Mouse (Mus musculus): ENCODE data around the gene 4930556J24Rik.

4930556J24Rik gene

GRCm38 (mm10) chr11:3918738-3919137, 57.8 kb downstream of the 4930556J24Rik start:
- ChIA-PET CTCF (interaction anchor here in 2 of 4 experiments (0.5 to 1.4 kb wide), 4 partner anchors 39 to 321 kb away, joined by 3 read pairs; no protein-coding TSS in a partner anchor), POLR2A (interaction anchor here in 2 of 4 experiments (0.6 to 1.4 kb wide), 5 partner anchors 9 to 48 kb away, joined by 3 to 4 read pairs (median 3); no protein-coding TSS in a partner anchor)

GRCm38 (mm10) chr11:3914109-3914840, 62.3 kb downstream of the 4930556J24Rik start, which contains the start of gene Slc35e4:
Gene Slc35e4 (minus strand): TSS chr11:3914664.
- CTCF ChIA-PET = interaction anchor here (0.6 to 2.4 kb wide), 64 partner anchors 7 to 951 kb away, joined by 3 to 23 read pairs (median 4); partner anchors contain the start of genes Tcn2 (in 3 of the 4), Gal3st1 (in 2 of the 4), Pes1 (in 2 of the 4) and 4921536K21Rik (in 1 of the 4)
- POLR2A ChIA-PET = interaction anchor here in 3 of 4 experiments (0.6 to 2.7 kb wide), 60 partner anchors 8 to 462 kb away, joined by 3 to 22 read pairs (median 4); partner anchors contain the start of genes 4921536K21Rik (in 3 of the 3), Dusp18 (in 3 of the 3), Gal3st1 (in 3 of the 3) and Morc2a (in 3 of the 3)

DNA sequence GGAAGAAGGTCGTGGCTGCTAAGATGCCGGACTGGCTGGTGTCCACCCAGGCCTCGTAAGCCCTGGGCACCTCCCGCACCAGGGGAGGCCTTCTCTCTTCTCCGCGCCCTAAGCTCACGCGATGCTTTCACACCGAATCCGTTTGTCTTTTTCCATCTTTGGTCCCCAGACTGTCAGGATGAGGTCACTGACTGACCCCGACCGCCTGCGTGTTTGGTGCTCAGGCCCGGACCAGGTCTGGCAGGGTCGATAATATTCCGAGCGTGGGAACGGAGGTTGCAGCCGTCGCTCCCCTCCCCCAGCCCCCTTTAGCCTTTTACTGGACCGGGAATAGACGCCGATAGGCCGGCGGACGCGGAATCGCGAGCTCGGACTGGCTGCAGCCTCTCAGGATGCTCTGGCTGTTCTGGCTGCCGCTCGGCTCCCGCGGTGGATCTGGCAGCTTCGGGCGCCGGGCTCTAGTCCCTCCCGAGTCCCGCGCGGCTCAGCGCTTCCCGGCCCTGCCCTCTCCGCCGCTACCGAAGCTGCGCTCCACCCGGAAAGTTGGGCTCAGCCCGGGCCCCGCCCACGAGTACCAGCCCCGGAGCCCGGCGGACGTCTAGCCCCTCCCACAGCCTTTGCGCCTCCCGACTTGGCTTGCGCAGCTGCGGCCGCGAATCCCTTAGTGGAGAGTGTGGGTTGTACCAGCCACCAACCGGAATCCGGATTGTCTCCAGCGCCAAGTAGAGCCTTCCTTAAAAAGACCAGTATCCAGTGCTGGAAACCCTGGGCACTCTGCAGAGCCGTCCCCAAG, 63.1 kb downstream of the 4930556J24Rik start:
- CTCF ChIA-PET = interaction anchor here (0.5 to 2.4 kb wide), 58 partner anchors 8 to 889 kb away, joined by 3 to 23 read pairs (median 4); partner anchors contain the start of genes Tcn2 (in 3 of the 4), Pes1 (in 2 of the 4), 4921536K21Rik (in 1 of the 4) and Dusp18 (in 1 of the 4)

GRCm38 (mm10) chr11:3912875-3913271, 63.7 kb downstream of the 4930556J24Rik start:
- POLR2A ChIA-PET = interaction anchor here in 3 of 4 experiments (0.9 to 2.7 kb wide), 32 partner anchors 9 to 264 kb away, joined by 3 to 22 read pairs (median 6); partner anchors contain the start of genes 4921536K21Rik (in 3 of the 3), Dusp18 (in 3 of the 3), Pes1 (in 3 of the 3) and Tcn2 (in 2 of the 3)
- CTCF ChIA-PET = interaction anchor here in 3 of 4 experiments (0.6 to 2.4 kb wide), 8 partner anchors 9 to 581 kb away, joined by 3 to 23 read pairs (median 6); no protein-coding TSS in a partner anchor

More for the DNA sequence above, 63.1 kb downstream of the 4930556J24Rik start:
- POLR2A ChIA-PET = interaction anchor here in 3 of 4 experiments (0.6 to 2.7 kb wide), 61 partner anchors 8 to 461 kb away, joined by 3 to 22 read pairs (median 4); partner anchors contain the start of genes 4921536K21Rik (in 3 of the 3), Dusp18 (in 3 of the 3), Morc2a (in 3 of the 3) and Pes1 (in 3 of the 3)

DNA sequence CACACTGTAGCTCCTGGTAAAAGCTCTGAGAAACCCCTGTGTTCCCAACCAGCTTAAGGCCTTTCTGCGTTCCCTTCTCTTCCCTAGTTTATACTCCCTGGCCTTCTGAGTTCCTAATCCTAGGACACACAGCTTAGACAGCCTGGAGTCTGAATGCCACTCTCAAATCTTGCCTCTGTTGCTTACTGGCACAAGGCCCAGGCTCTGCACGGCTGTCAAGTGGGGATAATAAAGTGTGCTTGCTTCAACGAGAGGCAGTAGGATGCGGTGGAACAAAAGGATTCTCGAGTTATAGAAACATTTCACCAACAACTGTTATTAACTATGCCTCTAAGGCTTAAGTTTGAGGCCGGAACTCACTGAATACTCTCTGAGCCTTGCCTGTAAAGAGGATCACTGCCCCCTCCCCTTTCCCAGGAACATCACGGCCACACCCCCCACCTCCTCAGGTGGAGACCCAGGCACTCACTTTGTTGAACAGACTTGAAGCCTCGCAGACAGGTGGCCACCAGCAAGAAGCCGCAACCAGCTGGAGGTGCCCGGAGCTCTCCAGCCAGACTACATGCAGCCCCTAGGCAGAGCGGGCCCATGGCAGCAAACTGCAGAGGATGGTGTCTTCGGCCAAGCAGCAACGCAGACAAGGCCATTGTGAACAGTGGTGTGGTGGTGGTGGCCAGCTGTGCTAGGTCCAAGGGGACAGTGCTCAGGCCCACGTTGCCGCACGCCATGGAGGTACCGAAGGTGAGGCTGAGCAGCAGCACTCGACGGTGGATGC, 64.3 kb downstream of the 4930556J24Rik start:
- POLR2A ChIA-PET = interaction anchor here in 2 of 4 experiments (1.6 to 2.6 kb wide), 5 partner anchors 8 to 51 kb away, joined by 4 to 17 read pairs (median 10); partner anchors contain the start of genes 4921536K21Rik (in 1 of the 2), Dusp18 (in 1 of the 2) and Pes1 (in 1 of the 2)
- CTCF ChIA-PET = interaction anchor here in 2 of 4 experiments (1.2 to 2.0 kb wide), 4 partner anchors 9 to 33 kb away, joined by 3 to 9 read pairs (median 4); no protein-coding TSS in a partner anchor

GRCm38 (mm10) chr11:3911440-3911839, 65.1 kb downstream of the 4930556J24Rik start:
- CTCF ChIA-PET = interaction anchor here in 2 of 4 experiments (1.2 to 2.0 kb wide), 4 partner anchors 10 to 32 kb away, joined by 3 to 9 read pairs (median 4); no protein-coding TSS in a partner anchor

DNA sequence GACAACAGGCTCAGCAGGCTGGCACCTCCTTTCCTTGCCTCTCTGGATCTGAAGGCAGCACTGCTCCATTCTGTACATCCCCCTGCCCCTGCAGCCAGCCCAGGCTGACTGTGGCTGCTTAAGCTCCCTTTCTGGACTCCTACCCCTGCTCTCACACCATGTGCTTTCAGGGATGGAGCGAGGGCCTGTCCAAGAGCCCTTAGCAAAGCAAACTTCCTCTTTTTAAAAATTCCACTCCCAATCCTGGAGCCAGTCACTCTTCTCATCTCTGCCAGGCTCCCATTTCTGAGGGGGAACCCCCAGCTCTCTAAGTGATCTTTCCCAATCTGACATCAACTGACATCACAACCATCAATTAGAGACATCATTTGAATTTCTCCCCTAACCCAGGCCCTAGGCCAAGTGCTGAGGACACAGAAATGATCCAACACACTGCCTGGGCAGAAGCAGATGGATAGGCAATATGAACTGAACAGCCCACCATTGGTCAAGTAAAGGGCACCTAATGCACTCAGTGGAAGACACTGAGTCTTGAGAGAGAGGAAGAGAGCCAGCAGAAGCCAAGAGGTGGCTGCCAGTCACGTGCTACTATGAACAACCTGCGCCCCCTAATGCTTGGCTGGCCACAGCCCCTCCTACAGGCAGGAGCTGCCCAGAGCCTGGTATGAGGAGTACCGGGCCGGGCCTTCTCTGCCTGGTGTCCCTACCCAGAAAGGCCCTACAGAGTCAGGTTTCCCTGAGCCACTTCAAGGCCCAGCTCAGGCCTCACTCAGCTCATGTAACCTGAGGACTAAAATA, 65.9 kb downstream of the 4930556J24Rik start:
- POLR2A ChIA-PET = interaction anchor here in 2 of 4 experiments (0.6 kb wide), 3 partner anchors 33 to 83 kb away, joined by 3 to 5 read pairs (median 4); partner anchors contain the start of gene Pes1 (in 1 of the 2)
- CTCF ChIA-PET = interaction anchor here in 1 of 4 experiments (1.5 to 2.0 kb wide), 2 partner anchors 10 to 11 kb away, joined by 4 to 9 read pairs; no protein-coding TSS in a partner anchor

More at GRCm38 (mm10) chr11:3911440-3911839, 65.1 kb downstream of the 4930556J24Rik start:
- POLR2A ChIA-PET = interaction anchor here in 2 of 4 experiments (0.6 to 1.7 kb wide), 2 partner anchors 52 to 83 kb away, joined by 4 read pairs; partner anchors contain the start of gene Pes1 (in 1 of the 2)

GRCm38 (mm10) chr11:3909236-3909635, 67.3 kb downstream of the 4930556J24Rik start:
- ChIA-PET POLR2A (interaction anchor here (0.6 to 2.2 kb wide), 10 partner anchors 10 to 491 kb away, joined by 3 to 7 read pairs (median 4); partner anchors contain the start of genes 4921536K21Rik (in 2 of the 4), Dusp18 (in 2 of the 4) and Pes1 (in 1 of the 4)), CTCF (interaction anchor here in 3 of 4 experiments (0.5 to 1.8 kb wide), 6 partner anchors 12 to 577 kb away, joined by 3 to 6 read pairs (median 3); no protein-coding TSS in a partner anchor)

DNA sequence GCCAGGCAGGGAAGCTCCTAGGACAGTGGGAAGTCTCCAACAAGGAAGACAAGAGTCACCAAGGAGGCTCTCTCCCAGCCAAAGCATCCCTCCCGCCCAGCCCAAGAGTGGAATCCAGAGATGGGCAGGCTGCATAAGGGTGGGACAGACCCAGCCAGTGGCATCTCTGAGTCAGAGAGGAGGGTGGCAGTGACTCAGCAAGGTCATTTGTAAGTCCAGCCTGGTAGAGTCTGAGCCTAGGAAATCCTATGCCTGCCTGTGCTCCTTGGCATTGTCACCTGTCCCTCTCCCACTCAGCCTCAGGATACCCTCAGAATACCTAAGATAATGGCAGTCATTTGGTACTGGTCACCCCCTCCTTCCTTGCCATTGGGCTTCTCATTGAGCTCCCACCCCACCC, 71.1 kb downstream of the 4930556J24Rik start:
- CTCF ChIA-PET = interaction anchor here in 3 of 4 experiments (0.5 to 1.9 kb wide), 7 partner anchors 9 to 355 kb away, joined by 3 to 7 read pairs (median 3); partner anchors contain the start of gene Slc35e4 (in 1 of the 3)
- POLR2A ChIA-PET = interaction anchor here in 2 of 4 experiments (1.1 to 3.0 kb wide), 9 partner anchors 8 to 255 kb away, joined by 3 to 17 read pairs (median 4); partner anchors contain the start of genes 4921536K21Rik (in 2 of the 2), Dusp18 (in 2 of the 2), Slc35e4 (in 2 of the 2) and Ccdc157 (in 1 of the 2)

- ChIA-PET CTCF (interaction anchor here in 3 of 4 experiments (0.8 to 1.9 kb wide), 7 partner anchors 9 to 66 kb away, joined by 3 to 6 read pairs (median 3); partner anchors contain the start of gene Slc35e4 (in 2 of the 3)), POLR2A (interaction anchor here in 2 of 4 experiments (1.1 to 3.0 kb wide), 7 partner anchors 9 to 256 kb away, joined by 3 to 17 read pairs (median 5); partner anchors contain the start of genes 4921536K21Rik (in 2 of the 2), Dusp18 (in 2 of the 2), Slc35e4 (in 2 of the 2) and Ccdc157 (in 1 of the 2))
Measured at GRCm38 (mm10) chr11:3904673-3905072, 71.9 kb downstream of the 4930556J24Rik start.

DNA sequence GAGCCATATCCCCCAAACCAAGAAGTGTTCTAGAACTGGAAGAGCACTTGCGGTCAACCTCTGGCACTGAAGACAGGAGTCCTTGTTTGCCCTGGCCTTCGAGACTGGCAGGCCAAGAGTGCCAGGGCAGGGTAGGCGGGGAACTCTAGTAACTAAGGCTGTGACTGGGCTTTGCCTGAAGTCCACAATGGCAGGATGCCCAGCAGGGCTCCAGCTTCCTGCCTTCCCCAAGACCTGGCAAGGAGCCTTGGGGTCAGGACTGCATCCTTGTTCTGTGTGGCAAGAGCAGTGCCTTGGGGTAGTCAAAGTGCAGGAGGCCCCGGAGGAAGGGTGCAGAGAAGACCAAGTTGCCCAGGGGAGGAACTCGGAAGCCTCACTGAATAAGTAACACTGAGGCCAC, 73.5 kb downstream of the 4930556J24Rik start:
- ChIA-PET CTCF (interaction anchor here in 2 of 4 experiments (1.4 kb wide), 2 partner anchors 18 kb away, joined by 5 to 6 read pairs; no protein-coding TSS in a partner anchor), POLR2A (interaction anchor here in 2 of 4 experiments (1.1 to 3.0 kb wide), 5 partner anchors 11 to 85 kb away, joined by 3 to 17 read pairs (median 6); partner anchors contain the start of genes Slc35e4 (in 2 of the 2), Pes1 (in 1 of the 2) and Tcn2 (in 1 of the 2))

DNA sequence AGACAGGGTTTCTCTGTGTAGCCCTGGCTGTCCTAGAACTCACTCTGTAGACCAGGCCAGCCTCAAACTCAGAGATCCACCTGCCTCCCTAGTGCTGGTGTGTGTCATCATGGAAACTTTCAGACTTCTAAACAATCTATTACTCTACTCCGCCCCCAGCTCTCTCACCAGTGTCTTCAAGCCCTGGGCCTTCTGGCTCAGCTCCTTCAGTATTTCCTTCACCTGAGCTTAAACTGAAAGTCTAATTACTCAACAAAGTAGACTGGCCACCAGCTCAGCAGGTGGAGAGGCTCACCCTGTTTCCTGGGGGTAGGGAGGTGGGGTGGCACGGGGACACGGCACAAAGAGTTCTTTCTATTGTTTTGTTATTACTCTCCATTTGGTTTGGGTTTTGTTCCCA, 74.1 kb downstream of the 4930556J24Rik start:
- ChIA-PET CTCF (interaction anchor here in 3 of 4 experiments (0.7 to 1.4 kb wide), 3 partner anchors 19 kb away, joined by 4 to 6 read pairs (median 5); no protein-coding TSS in a partner anchor), POLR2A (interaction anchor here in 3 of 4 experiments (0.5 to 2.4 kb wide), 6 partner anchors 11 to 928 kb away, joined by 3 to 10 read pairs (median 6); partner anchors contain the start of genes Pes1 (in 1 of the 3), Slc35e4 (in 1 of the 3) and Tcn2 (in 1 of the 3))

DNA sequence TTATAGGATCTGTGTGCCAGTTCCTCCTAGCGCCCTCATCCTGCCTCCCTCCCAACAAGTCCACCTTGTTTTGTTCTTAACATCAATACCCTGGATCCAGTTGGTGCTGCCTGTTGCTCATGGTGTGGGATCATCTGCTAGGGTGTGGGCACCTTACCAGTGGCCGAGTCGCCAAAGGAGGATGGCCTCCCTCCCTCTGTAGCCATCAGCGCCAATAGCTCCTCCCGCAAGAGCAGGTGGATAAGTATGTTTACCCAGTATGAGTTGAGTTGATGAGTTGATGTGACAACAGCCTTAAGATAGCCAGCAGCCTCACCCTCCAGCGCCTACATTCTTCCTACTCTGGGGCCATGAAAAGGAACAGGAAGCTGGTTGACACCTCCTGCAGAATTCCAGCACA, 76.3 kb downstream of the 4930556J24Rik start:
- CTCF ChIA-PET = no interaction called here
- POLR2A ChIA-PET = interaction anchor here in 2 of 4 experiments (1.2 to 2.2 kb wide), 3 partner anchors 9 to 13 kb away, joined by 5 to 10 read pairs (median 6); partner anchors contain the start of gene Slc35e4 (in 1 of the 2)

DNA sequence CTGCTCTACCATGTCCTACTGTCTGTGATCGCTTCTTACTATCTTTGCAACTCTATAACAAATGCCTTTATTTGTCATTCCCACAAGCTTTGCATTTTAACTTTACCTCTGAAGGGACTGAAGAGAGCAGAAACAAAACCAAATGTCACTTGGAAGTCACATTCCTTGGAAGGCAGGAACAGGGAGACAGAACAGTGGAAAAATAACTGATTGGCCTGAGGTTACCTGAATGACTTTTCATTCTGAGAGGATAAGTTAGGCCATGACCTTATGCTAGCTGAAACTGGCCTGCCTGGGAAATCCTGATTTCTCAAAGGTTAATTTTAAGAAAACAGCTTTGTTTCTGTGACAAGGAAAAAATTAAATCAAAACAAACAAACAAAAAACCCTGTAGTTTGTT, 80.6 kb downstream of the 4930556J24Rik start:
- CTCF ChIA-PET = interaction anchor here in 3 of 4 experiments (1.1 to 1.9 kb wide), 7 partner anchors 16 to 25 kb away, joined by 3 to 9 read pairs (median 4); partner anchors contain the start of gene Slc35e4 (in 2 of the 3)
- POLR2A ChIA-PET = interaction anchor here (1.0 to 3.4 kb wide), 18 partner anchors 9 to 524 kb away, joined by 3 to 21 read pairs (median 5); partner anchors contain the start of genes Pes1 (in 2 of the 4), Slc35e4 (in 2 of the 4), Morc2a (in 1 of the 4) and Osbp2 (in 1 of the 4)

All from embryonic stem cell, embryonic (primary cell).